Mouse (Mus musculus) yolk sac, embryonic 10.5 days (tissue): Measurements from ENCODE around the gene Bckdk.
"Not testable (repeated sequence)": the region's sequence is repeated elsewhere in the genome, so short reads cannot be mapped to it uniquely, and the experiment has no call there.

Experiments used
- DNase-seq: peaks from one replicate; pipeline ENCODE4 v3.0.0-alpha.2; 2017; ENCODE audit warnings: low spot score

Bckdk gene

DNA sequence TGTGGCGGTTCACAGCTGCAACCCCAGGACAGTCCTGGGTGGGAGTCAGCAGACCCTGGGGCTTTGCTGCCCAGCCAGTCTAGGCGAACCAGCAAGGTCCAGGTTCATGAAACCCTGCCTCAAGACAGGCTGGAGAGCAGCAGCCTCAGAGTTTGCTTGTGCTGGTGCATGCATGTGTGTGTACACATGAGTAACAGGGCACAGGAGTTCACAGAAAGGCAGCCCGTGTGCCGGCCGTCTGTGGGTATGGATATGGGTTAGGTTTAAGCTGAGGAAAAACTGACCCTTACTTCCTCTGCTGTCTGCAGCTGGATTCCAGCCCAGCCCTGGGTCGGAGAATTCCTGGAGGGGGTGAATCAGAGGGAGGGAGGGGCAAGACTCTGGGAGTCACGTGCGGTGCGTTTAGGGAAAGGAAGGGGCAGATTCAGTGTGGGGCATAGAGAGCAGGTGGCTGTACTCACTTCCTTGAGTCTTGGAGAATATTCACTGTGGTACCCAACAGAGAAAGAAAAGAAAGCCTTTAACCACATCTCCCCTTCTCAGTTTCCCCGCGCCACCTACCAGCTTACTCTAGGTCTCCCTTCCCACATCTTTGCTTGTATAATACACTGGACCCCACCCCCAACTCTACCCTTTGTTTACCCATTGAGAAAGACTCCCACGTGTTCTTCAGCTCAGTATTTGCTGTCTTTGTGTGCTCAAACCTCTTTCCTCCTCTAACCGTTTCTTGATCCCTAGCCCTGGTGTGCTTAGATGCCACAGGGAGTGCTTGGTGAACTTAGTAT, 27.7 kb downstream of the Bckdk start:
- DNase-seq: peak; percentile 88

DNA sequence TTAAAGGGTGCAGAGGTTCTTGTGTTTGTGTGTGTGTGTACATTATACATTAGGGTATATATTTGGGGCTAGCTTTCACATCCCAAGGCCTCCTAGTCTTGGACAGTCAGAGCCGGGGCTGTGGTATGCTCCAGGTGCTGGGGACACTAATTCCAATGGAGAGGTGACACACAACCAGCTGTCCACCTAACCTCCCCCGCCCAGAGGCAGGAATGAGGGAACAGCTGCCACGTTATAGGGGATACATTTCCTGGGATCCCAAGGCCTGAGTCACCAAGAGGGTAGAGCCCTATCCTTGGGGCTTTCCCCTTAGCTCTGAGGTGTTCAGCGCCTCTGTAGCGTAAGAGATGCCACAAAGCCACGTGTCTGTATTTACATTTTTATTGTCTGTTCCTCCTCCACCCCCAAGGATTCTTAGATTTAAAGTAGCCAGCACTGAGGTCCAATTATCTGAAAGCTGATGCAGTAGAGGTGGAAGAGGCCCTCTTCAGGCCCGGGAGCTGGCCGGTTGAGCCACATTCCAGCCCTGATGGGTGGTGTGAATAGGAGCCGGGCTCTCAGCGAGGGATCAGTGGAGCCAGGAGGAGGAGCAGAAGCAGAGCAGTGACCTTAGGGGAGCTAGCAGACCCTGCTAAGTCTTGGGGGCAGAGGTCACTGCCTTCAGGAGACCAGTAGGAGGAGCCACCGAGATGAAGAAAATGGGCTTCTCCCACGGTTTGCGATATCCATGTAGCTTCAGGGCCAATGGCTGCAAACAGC, 28.6 kb downstream of the Bckdk start:
- peak; percentile 87 for DNase-seq

DNA sequence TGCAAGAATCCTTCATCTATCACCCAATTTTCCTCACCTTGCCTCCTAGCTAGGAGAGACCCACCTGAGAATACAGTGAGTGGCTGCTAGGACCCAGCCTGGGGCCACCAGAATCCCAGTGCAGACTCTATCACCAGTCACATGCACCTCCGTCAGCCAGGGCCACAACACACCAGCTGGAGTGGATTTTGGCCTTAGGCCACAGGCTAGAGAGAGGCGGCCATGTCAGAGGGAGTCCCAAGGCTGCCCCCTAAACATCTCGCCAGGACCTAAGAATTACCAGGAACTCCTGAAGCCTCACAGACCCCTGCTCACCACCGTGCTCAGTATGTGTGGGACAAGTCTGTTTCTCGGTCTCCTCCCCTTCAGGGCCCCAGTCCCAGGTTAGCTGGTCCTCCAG, 30.2 kb downstream of the Bckdk start:
- DNase-seq: no peak

DNA sequence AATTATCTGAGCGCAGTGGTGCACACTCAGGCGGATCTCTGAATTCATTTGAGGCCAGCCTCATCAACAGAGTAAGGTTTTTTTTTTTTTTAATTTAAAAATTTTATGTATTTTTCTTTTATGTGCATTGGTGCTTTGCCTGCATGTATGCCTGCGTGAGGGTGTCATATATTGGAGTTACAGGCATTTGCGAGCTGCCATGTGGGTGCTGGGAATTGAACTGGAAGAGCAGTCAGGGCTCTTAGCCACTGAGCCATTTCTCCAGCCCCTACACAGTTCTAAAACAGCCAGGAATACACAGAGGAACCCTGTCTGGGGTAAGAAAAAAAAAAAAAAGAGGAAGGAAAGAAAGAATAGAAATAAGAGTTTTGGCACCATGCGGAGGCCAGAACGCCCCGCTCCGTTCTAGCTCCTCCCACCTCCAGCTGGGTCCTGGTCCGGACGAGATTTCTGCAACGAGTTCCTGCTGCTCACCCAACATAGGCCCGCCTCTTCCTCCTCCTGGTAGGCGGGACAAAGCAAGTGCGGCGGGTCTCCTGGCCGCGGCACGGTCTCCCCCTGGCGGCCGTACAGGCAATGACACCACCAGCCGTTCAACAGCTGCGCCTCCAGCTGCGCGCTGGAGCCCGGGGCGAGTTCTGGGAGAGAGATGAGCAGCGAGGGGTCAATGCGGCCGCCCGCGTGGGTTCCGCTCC, 31.3 kb downstream of the Bckdk start:
- peak; percentile 94 for DNase-seq

DNA sequence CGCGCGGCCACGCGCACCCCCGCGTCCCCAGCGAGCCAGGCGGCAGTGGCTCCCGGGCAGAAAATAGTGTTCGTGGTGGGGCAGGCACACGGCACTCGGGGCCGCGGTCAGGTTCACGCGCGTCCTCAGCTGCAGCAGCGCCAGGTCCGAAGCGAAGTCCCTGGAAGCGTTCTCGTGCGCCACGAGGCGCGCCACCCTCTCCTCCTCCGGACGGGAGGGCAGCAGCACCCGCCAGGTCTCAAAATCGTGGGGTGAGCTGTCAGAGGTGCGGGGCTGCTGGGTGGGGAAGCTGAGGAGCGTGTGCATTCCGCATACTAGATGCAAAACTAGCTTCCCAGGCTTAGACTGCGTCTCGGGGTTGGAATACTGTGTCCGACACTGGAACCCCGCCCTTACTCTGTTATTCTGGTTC, 31.9 kb downstream of the Bckdk start:
- no peak for DNase-seq

DNA sequence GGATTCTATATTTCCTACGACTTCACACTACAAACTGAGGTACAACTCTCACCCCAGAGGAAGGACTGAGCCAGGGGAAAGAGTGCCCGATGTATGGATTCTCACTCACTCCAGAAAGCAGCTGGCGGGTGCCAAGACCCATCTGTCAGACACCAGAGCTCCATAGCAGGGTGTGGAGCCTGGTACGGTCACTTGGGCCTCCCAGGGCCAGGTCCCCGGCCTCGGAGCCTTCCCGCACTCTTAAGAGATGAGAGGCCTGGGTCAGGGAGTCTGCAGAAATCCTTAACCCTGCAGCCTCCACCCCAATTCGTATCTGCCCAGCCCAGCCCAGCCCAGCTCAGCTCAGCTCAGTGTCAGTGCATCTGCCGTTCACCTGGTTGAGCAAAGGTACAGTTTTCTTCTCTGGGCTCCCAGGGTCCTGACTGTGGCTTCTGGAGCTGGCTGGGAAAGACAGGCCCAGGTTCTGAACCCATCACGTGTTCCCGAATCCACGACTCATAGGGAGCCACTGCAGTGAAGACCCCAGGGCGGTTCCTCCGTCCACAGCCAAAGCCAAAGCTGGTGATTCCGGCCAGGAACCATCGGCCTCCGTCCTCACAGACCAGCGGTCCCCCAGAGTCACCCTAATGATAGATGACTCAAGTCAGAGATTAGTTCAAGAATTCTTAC, 32.5 kb downstream of the Bckdk start:
- no peak for DNase-seq

DNA sequence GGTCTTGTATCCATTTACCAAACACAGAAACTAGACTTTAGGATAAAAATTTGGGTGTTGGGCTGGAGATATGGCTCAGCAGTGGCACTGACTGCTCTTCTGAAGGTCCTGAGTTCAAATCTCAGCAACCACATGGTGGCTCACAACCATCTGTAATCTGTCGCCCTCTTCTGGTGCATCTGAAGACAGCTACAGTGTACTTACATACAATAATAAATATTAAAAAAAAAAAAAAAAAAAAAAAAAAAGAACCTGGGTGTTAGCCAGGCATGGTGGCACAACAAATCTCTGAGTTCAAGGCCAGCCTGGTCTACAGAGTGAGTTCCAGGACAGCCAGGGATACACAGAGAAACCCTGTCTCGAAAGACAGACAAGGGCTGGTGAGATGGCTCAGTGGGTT, 38.2 kb downstream of the Bckdk start:
- not testable (repeated sequence) for DNase-seq

GRCm38 (mm10) chr7:127944614-127945013, 40.7 kb downstream of the Bckdk start:
- no peak for DNase-seq

- DNase-seq: no peak
Observed at GRCm38 (mm10) chr7:127946470-127947023, 42.7 kb downstream of the Bckdk start, which contains the start of gene Prss36. TSS of gene Prss36 (minus strand) at chr7:127946725.

- no peak for DNase-seq
Observed at GRCm38 (mm10) chr7:127952864-127953581, 49.1 kb downstream of the Bckdk start.

DNA sequence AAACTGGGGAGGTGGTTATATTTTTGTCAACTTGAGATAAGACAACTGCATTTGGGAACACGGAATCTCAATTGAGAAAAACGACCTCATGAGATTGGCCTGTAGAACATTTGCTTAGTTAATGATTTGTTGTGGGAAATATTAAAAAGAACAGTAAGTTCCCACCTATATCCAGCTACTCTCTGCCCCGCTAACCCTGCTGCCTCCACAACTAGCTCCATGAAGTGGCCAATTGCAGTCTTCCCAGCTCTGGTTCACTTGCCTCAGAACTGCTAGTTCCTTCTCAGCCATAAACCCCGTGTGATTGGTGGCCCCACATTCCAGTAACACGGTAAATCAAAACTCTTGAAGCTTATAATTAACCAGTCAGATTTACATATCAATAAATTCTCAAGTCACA, 55.5 kb downstream of the Bckdk start:
- DNase-seq: no peak
